Comparison of ENCODE assay signal across 13 mouse cellular contexts in the genomic region with DNA sequence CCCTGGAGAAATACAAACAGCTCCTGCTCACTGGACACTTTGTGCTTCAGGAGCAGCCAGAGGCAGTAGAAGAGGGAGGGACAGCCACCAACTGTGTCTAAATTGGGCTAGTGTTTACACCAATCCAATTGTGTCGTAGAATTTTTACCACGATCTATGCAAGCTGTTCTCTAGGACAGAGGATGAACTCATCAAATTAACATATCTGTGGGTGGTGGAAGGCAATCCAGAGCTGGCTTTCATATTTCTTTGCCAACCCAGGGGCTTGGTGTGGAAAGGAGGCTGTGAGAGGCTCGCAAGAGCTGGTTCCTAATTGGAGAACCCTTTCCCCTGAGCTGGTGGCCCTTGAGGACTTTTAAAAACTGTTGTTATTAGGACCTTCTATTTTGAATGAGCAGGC.
DNase-seq lines count a peak whose midpoint lies in the region; ATAC-seq lines count a peak whose summit lies in the region.
"Had no signal": no experiment of that assay in that cellular context is flagged by ENCODE, and none has a peak within 500 bp of the region (broad histone marks: within the 10 kb centered on the region; RNA-seq: fewer than 3 reads in every experiment).

No protein-coding gene starts in this region.

- no peaks in the 10 kb centered on the region for H3K27me3 ChIP-seq in hindbrain, embryonic 11.5 days (ENCODE audit: control insufficient read depth, insufficient read depth, low read length)
- H3K27me3 ChIP-seq: heart, embryonic 15.5 days; liver, embryonic 13.5 days had no signal

- H3K36me3 ChIP-seq in hindbrain, embryonic 11.5 days (ENCODE audit: control insufficient read depth, insufficient read depth, low read length), result no peaks in the 10 kb centered on the region
- H3K36me3 ChIP-seq: heart, embryonic 15.5 days; liver, embryonic 13.5 days had no signal

- H3K9me3 ChIP-seq in hindbrain, embryonic 11.5 days (ENCODE audit: control insufficient read depth, low read length), result no peaks in the 10 kb centered on the region
- H3K9me3 ChIP-seq: heart, embryonic 15.5 days; liver, embryonic 13.5 days had no signal

- H3K4me3 ChIP-seq in hindbrain, embryonic 11.5 days (ENCODE audit: low read depth, low read length), result no peak overlapping the region
- H3K4me3 ChIP-seq: heart, embryonic 15.5 days; liver, embryonic 13.5 days had no signal

- no peaks in the 10 kb centered on the region for H3K4me1 ChIP-seq in hindbrain, embryonic 11.5 days (replicated peaks; ENCODE audit: control insufficient read depth, insufficient read depth, low read length)

- peak; percentile 64 to 71 for DNase-seq in frontal cortex, adult 2 months (ENCODE audit: extremely low spot score in 1 of 2, low spot score in 1 of 2)
- no peak for DNase-seq in frontal cortex, postnatal 25 days (ENCODE audit: low spot score in 2 of 2)
- DNase-seq in retina, postnatal 1 day, result peak; percentile 45
- DNase-seq in retina, embryonic 14.5 days (ENCODE audit: low spot score), result no peak
- peak; percentile 10 to 19 for DNase-seq in layer of hippocampus, postnatal 10 days (ENCODE audit: low spot score in 2 of 2)
- peak; percentile 40 to 67 for DNase-seq in right cerebral cortex, postnatal 36 days (ENCODE audit: low spot score in 2 of 2)
- DNase-seq in thymus, postnatal 4 days, result no peak
- DNase-seq in hindbrain, embryonic 11.5 days (ENCODE audit: low spot score), result no peak
- DNase-seq: B cell, adult 2 months; liver, embryonic 13.5 days had no signal

- 65% methylated on average over 3 of the region's 3 CpGs for WGBS in hindbrain, embryonic 11.5 days

- H3K4me2 ChIP-seq in hindbrain, embryonic 11.5 days (replicated peaks; ENCODE audit: low read depth, low read length), result no peak overlapping the region
- H3K4me2 ChIP-seq: heart, embryonic 15.5 days; liver, embryonic 13.5 days had no signal

- ATAC-seq in hindbrain, embryonic 11.5 days (ENCODE audit: low FRiP score), result no peak
- ATAC-seq: hindbrain, embryonic 16.5 days had no signal

- H3K27ac ChIP-seq in hindbrain, embryonic 11.5 days (ENCODE audit: low read depth, low read length), result no peak overlapping the region
- H3K27ac ChIP-seq: heart, embryonic 15.5 days; liver, embryonic 13.5 days; macrophage had no signal

- H3K9ac ChIP-seq in hindbrain, embryonic 11.5 days (ENCODE audit: low read depth, low read length), result no peak overlapping the region
- H3K9ac ChIP-seq: heart, embryonic 15.5 days; liver, embryonic 13.5 days had no signal

Comparison
In these comparisons a context has a peak if more than half of its experiments do, and no peak if none do; other contexts are left out.
1. DNase-seq: peak in frontal cortex, adult 2 months (2 of 2), retina, postnatal 1 day (single experiment), layer of hippocampus, postnatal 10 days (2 of 2) and right cerebral cortex, postnatal 36 days (2 of 2); none in frontal cortex, postnatal 25 days (0 of 2), retina, embryonic 14.5 days (single experiment), thymus, postnatal 4 days (single experiment) and hindbrain, embryonic 11.5 days (single experiment).